In the genomic region with DNA sequence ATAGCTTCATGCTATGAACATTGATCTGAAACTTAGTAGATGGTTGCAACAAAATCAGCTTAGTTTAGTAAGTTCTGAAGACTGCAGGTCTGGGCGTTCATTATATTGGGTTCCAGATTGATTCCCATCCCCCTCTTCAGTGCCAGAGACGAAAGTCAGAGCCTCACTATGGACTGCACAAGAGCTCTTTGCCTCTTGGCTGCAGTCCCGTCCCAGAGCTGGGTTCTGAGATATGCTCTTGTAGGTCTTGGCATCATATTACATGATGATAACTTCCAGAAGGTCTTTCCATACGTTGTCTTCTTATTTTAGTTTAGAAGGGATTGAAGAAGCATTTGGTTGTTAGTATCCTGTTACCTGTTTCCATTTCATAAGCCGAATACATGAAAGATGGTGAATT, we compare ENCODE assay signal across 24 mouse cellular contexts.
"Had no signal": no experiment of that assay in that cellular context is flagged by ENCODE, and none has a peak within 500 bp of the region (broad histone marks: within the 10 kb centered on the region; RNA-seq: fewer than 3 reads in every experiment).

No protein-coding gene starts in this region.

- ATAC-seq: forebrain, postnatal 0 days; hindbrain, postnatal 0 days; intestine, embryonic 16.5 days; liver, postnatal 0 days had no signal

- DNase-seq: forebrain, postnatal 0 days; gastrocnemius, postnatal 14 days; gastrocnemius, postnatal 36 days; heart, adult 11 months; kidney, adult 11 months; kidney, adult 2 months; kidney, adult 9 months; kidney, postnatal 14 days; kidney, postnatal 36 days; layer of hippocampus, adult 9-11 months; liver; liver, embryonic 13.5 days; liver, postnatal 0 days had no signal

- H3K4me2 ChIP-seq: hindbrain, embryonic 13.5 days; hindbrain, embryonic 15.5 days; kidney, embryonic 15.5 days; limb, embryonic 12.5 days; liver, embryonic 11.5 days; liver, embryonic 13.5 days; liver, embryonic 15.5 days had no signal

- H3K9ac ChIP-seq: forebrain, postnatal 0 days; hindbrain, embryonic 13.5 days; hindbrain, embryonic 15.5 days; kidney, embryonic 15.5 days; limb, embryonic 12.5 days; liver, embryonic 13.5 days; liver, embryonic 15.5 days; liver, postnatal 0 days had no signal

- H3K4me3 ChIP-seq: hindbrain, embryonic 13.5 days; hindbrain, embryonic 15.5 days; kidney, embryonic 15.5 days; left cerebral cortex, adult 2 months; limb, embryonic 10.5 days; limb, embryonic 12.5 days; liver, embryonic 13.5 days; liver, embryonic 15.5 days had no signal

- H3K27me3 ChIP-seq: hindbrain, embryonic 13.5 days; hindbrain, embryonic 15.5 days; kidney, embryonic 15.5 days; limb, embryonic 12.5 days; liver, embryonic 13.5 days; liver, embryonic 15.5 days had no signal

- H3K27ac ChIP-seq: hindbrain, embryonic 13.5 days; hindbrain, embryonic 15.5 days; hindbrain, postnatal 0 days; kidney, embryonic 15.5 days; kidney, postnatal 0 days; left cerebral cortex, adult 2 months; limb, embryonic 10.5 days; limb, embryonic 12.5 days; liver, embryonic 13.5 days; liver, embryonic 15.5 days had no signal

- H3K4me1 ChIP-seq: hindbrain, embryonic 15.5 days; kidney, embryonic 15.5 days; limb, embryonic 10.5 days; limb, embryonic 12.5 days; liver, embryonic 13.5 days; liver, embryonic 15.5 days had no signal

- H3K9me3 ChIP-seq: hindbrain, embryonic 13.5 days; hindbrain, embryonic 15.5 days; kidney, embryonic 15.5 days; limb, embryonic 10.5 days; limb, embryonic 12.5 days; liver, embryonic 13.5 days; liver, embryonic 15.5 days had no signal
